Mouse (Mus musculus) hindbrain, embryonic 14.5 days (tissue): ENCODE results near the gene Nup50. TPM values are rescaled to one million over a fixed set of nuclear protein-coding genes. Genes with fewer than 3 reads are reported as not detected.

Source experiments
- microRNA-seq: library from miRNA; unstranded; fragments of <30 nt; microRNA quantifications from one replicate; pipeline ENCODE4, GENCODE M21; 2016
- polyA plus RNA-seq: library from polyadenylated mRNA; unstranded; fragments of >200 nt; fragmentation: Nextera tagmentation; extraction: Ambion mirVana; gene quantifications from 2 replicates; pipeline ENCODE4 v1.2.1, GENCODE M21; 2014

Nup50 gene
- polyA plus RNA-seq, 1 experiment from 2014 or later, result 24.2 TPM

Small RNAs within 50 kb of the gene (microRNA-seq; reads per million reads assigned to microRNA genes)
- gene Mir1249, result 60.9 reads per million, percentile 46 among the genes with 10 or more reads in this experiment

Other genes starting within 250 kb of the Nup50 start
- 0.87 and 1.0 TPM in 2 replicates for gene Arhgap8, start 203.4 kb upstream of the Nup50 start, polyA plus RNA-seq
- 5.8 and 8.8 TPM in 2 replicates for gene Phf21b, start 67.4 kb upstream of the Nup50 start, polyA plus RNA-seq
- gene Gm29666, start 3.4 kb upstream of the Nup50 start, polyA plus RNA-seq, result 0.74 and 0.83 TPM in 2 replicates
- 19.2 and 27.8 TPM in 2 replicates for gene 5031439G07Rik, start 65.1 kb downstream of the Nup50 start, polyA plus RNA-seq
- 0.89 and 1.4 TPM in 2 replicates for gene Upk3a, start 93.7 kb downstream of the Nup50 start, polyA plus RNA-seq
- gene Fam118a, start 105.5 kb downstream of the Nup50 start, polyA plus RNA-seq, result 30.5 and 32.3 TPM in 2 replicates
- gene Smc1b, start 208.6 kb downstream of the Nup50 start, polyA plus RNA-seq, result 0.08 TPM in 2 replicates
- gene Ribc2, start 208.7 kb downstream of the Nup50 start, polyA plus RNA-seq, result 0.48 and 1.1 TPM in 2 replicates